Mouse (Mus musculus): ENCODE results near the gene Chml.

GRCm38 (mm10) chr1:175692246-175692996, at the start of gene Chml, which contains the start of gene Opn3:
- TF ChIP-seq POLR2A (IDR thresholded peaks at IDR 0.05; ENCODE audit: borderline replicate concordance, control insufficient read depth, low read depth, low read length) (peak; percentile 86; the same call in 1 of the 2 replicates), CTCF (IDR thresholded peaks at IDR 0.05; ENCODE audit: control insufficient read depth, insufficient read depth, low read length) (no peak)

Data from bone marrow, adult 2 months (tissue).